Mouse (Mus musculus) liver, adult 2 months (tissue): ENCODE data around the gene Mia.

Experiments used
- CTCF ChIP-seq: fragments of 200-500 bp; IDR thresholded peaks from 2 replicates; pipeline ENCODE4 v1.5.1; 2011; ENCODE audit warnings: low read depth, low read length, control low read depth
- POLR2A ChIP-seq: fragments of 200-500 bp; IDR thresholded peaks from 2 replicates; pipeline ENCODE4 v1.6.1; 2011; ENCODE audit warnings: low read length, control low read depth; ENCODE audit not compliant: insufficient read depth; ENCODE audit errors: extremely low read depth

GRCm38 (mm10) chr7:27163450-27163805 is 17.5 kb downstream of the Mia start:
- no peak for TF ChIP-seq CTCF
- TF ChIP-seq POLR2A = no peak
